Mouse (Mus musculus): ENCODE results near the gene Trove2. TPM values are rescaled to one million over a fixed set of nuclear protein-coding genes. Genes with fewer than 3 reads are reported as not detected.
A peak's percentile ranks its signal among the peaks of the same experiment; 100 is the strongest.
"Not testable (repeated sequence)": the region's sequence is repeated elsewhere in the genome, so short reads cannot be mapped to it uniquely, and the experiment has no call there.

Trove2 gene
- polyA plus RNA-seq, 1 experiment from 2014 or later: 17.4 TPM

DNA sequence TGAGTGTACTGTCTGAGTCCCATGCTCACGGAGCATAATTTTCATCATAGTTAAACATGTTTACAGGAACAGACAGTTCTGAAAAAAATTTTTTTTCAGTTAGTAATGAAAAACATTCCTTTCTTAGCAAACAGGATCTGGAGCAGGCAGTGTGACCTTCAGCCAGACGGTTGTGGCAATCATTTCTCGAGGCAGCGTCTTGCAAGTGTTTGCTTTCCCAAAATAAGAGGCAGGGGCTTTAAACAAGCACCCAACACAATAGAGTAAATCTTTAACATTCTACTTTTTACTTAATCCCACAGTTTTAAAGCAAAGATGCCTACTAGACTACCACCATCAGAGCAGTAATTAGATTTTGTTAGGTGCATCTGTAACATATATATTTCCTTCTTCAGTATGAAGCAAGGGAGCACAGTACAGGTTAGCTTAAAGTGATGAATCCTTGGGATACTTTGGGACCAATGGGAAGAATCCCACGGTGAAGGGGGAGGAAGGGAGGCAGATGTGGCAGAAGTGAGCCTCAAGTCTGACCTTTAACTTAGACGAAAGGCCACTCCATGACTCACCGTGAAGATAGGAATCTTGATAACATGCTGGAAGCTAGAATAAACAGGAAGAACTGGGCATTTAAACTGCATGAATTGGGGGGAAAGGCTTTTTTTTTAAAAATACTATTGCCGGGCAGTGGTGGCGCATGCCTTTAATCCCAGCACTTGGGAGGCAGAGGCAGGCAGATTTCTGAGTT, 49.0 kb downstream of the Trove2 start:
- Histone ChIP-seq H3K4me2 (ENCODE audit: low read depth, low read length) (no peak overlapping the region), H3K27ac (replicated peaks; ENCODE audit: low read depth, low read length) (no peak overlapping the region), H3K4me3 (ENCODE audit: low read depth, low read length) (no peak overlapping the region), H3K4me1 (ENCODE audit: control insufficient read depth, insufficient read depth, low read length) (no peaks in the 10 kb centered on the region), H3K36me3 (ENCODE audit: control insufficient read depth, insufficient read depth, low read length) (no peaks in the 10 kb centered on the region), H3K9me3 (ENCODE audit: control insufficient read depth, low read length) (no peaks in the 10 kb centered on the region), H3K9ac (ENCODE audit: low read depth, low read length) (no peak overlapping the region), H3K27me3 (replicated peaks; ENCODE audit: control insufficient read depth, insufficient read depth, low read length) (no peaks in the 10 kb centered on the region)
- WGBS: 53% methylated on average over 9 of the region's 9 CpGs
- DNase-seq (ENCODE audit: low spot score) (no peak), ATAC-seq (ENCODE audit: low read depth) (no peak)

DNA sequence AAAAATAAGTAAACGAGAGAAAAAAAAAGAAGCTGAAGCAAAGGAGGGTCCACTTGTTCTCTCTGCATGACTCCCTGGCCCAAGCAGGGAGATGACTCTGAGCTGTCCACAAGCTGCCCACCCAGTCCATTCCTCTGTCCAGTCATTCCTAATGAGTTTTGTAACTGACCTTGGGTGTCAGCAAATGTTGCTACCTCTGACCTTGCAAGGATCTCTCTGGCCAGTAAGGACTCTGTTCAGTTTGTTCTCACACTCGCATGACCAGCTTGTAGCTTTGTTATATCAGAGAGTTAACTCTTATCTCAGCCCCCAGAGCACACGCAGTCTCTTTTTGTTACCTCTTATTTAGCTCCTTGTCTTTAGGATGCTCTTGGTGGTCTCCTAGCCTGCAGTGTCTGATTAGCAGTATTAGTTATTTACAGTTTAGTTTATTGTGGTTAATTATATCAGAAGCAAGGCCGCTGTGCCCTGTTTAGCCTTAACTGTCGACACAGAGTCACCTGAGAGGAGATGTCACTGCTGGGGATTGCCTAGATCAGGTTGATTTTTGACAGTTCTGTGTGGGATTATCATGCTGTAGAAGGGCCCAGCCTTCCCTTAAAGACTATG, 52.3 kb downstream of the Trove2 start:
- H3K36me3 ChIP-seq (ENCODE audit: control insufficient read depth, insufficient read depth, low read length): no peaks in the 10 kb centered on the region
- no peaks in the 10 kb centered on the region for H3K27me3 ChIP-seq (replicated peaks; ENCODE audit: control insufficient read depth, insufficient read depth, low read length)
- no peak overlapping the region for H3K4me2 ChIP-seq (ENCODE audit: low read depth, low read length)
- no peak overlapping the region for H3K4me3 ChIP-seq (ENCODE audit: low read depth, low read length)
- no peaks in the 10 kb centered on the region for H3K4me1 ChIP-seq (ENCODE audit: control insufficient read depth, insufficient read depth, low read length)
- ATAC-seq (ENCODE audit: low read depth): no peak
- H3K9ac ChIP-seq (ENCODE audit: low read depth, low read length): no peak overlapping the region
- 81% methylated on average over 5 of the region's 5 CpGs for WGBS
- no peaks in the 10 kb centered on the region for H3K9me3 ChIP-seq (ENCODE audit: control insufficient read depth, low read length)
- H3K27ac ChIP-seq (replicated peaks; ENCODE audit: low read depth, low read length): no peak overlapping the region
- DNase-seq (ENCODE audit: low spot score): no peak

DNA sequence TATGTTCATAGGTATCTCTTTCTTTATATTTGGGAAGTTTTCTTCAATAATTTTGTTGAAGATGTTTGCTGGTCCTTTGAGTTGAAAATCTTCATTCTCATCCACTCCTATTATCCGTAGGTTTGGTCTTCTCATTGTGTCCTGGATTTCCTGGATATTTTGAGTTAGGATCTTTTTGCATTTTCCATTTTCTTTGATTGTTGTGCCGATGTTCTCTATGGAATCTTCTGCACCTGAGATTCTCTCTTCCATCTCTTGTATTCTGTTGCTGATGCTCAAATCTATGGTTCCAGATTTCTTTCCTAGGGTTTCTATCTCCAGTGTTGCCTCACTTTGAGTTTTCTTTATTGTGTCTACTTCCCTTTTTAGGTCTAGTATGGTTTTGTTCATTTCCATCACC, 60.8 kb downstream of the Trove2 start, which contains the start of gene Glrx2:
Gene Glrx2 (plus strand): TSS at position 301 of the 400 bp plus-strand sequence.
- H3K36me3 ChIP-seq (ENCODE audit: control insufficient read depth, insufficient read depth, low read length); H3K4me1 ChIP-seq (ENCODE audit: control insufficient read depth, insufficient read depth, low read length); H3K9ac ChIP-seq (ENCODE audit: low read depth, low read length); H3K4me2 ChIP-seq (ENCODE audit: low read depth, low read length); H3K9me3 ChIP-seq (ENCODE audit: control insufficient read depth, low read length); DNase-seq (ENCODE audit: low spot score); H3K4me3 ChIP-seq (ENCODE audit: low read depth, low read length); H3K27me3 ChIP-seq (replicated peaks; ENCODE audit: control insufficient read depth, insufficient read depth, low read length); ATAC-seq (ENCODE audit: low read depth); H3K27ac ChIP-seq (replicated peaks; ENCODE audit: low read depth, low read length): not testable (repeated sequence)
- WGBS: no CpG with 5 or more reads among the region's 2 CpGs

DNA sequence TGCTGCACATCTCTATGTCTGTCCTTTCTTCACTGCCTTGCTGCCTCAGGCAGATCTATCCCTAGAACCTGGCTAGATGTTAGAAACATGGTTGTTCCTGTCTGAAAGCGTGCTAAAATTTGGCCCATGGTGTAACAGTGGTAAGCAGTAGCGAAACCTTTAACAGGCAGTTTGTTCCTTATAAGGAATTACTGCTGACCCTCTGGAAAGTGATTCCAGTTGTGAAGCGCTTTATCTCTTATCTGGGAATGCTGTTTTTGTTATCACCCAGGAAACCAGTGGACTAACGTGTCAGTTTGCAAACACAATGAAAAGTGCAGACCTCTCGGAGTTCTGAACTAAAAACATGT, 66.3 kb downstream of the Trove2 start:
- no peaks in the 10 kb centered on the region for H3K36me3 ChIP-seq (ENCODE audit: control insufficient read depth, insufficient read depth, low read length)
- ATAC-seq (ENCODE audit: low read depth) (no peak), DNase-seq (ENCODE audit: low spot score) (peak; percentile 1)
- no peak overlapping the region for H3K9ac ChIP-seq (ENCODE audit: low read depth, low read length)
- H3K4me1 ChIP-seq (ENCODE audit: control insufficient read depth, insufficient read depth, low read length): no peaks in the 10 kb centered on the region
- H3K4me3 ChIP-seq (ENCODE audit: low read depth, low read length): no peak overlapping the region
- no peak overlapping the region for H3K4me2 ChIP-seq (ENCODE audit: low read depth, low read length)
- no peaks in the 10 kb centered on the region for H3K27me3 ChIP-seq (replicated peaks; ENCODE audit: control insufficient read depth, insufficient read depth, low read length)
- no peak overlapping the region for H3K27ac ChIP-seq (replicated peaks; ENCODE audit: low read depth, low read length)
- H3K9me3 ChIP-seq (ENCODE audit: control insufficient read depth, low read length): no peaks in the 10 kb centered on the region
- 77% methylated on average over 5 of the region's 5 CpGs for WGBS

DNA sequence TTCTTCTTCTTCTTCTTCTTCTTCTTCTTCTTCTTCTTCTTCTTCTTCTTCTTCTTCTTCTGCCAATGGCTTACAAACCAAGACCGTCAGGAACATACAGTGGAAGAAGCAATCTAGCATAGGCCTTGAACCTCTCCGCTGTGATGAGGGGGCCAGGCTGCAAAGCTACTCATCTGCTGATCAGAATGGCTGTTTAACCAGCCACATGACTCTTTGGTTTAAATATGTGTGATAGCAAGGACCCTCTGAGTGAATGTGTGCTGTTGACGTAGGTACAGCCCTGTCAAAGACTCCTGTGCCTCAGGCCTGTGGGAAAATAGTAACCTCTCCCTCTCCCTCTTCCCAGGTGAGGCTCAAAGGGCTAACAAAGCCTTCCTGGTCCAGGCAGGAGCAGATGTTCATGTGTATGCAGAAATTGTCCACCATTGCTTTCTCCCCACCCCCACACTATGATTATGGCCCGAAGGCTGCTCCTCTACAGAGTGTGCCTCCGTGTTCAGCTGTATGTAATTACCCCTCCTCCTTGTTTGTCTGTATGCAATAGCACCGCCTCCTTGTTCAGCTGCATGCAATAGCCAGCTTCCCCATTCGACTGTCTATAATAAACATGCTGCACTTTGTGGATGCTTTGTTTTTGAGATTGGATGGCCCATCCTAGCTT, 66.8 kb downstream of the Trove2 start:
- H3K4me3 ChIP-seq (ENCODE audit: low read depth, low read length): no peak overlapping the region
- ATAC-seq (ENCODE audit: low read depth) (peak; percentile 75; the same call in 1 of the 2 replicates), DNase-seq (ENCODE audit: low spot score) (peak; percentile 41)
- WGBS: 51% methylated on average over 7 of the region's 7 CpGs
- no peak overlapping the region for H3K9ac ChIP-seq (ENCODE audit: low read depth, low read length)
- H3K9me3 ChIP-seq (ENCODE audit: control insufficient read depth, low read length): no peaks in the 10 kb centered on the region
- no peak overlapping the region for H3K27ac ChIP-seq (replicated peaks; ENCODE audit: low read depth, low read length)
- no peaks in the 10 kb centered on the region for H3K27me3 ChIP-seq (replicated peaks; ENCODE audit: control insufficient read depth, insufficient read depth, low read length)
- no peaks in the 10 kb centered on the region for H3K4me1 ChIP-seq (ENCODE audit: control insufficient read depth, insufficient read depth, low read length)
- H3K4me2 ChIP-seq (ENCODE audit: low read depth, low read length): no peak overlapping the region
- H3K36me3 ChIP-seq (ENCODE audit: control insufficient read depth, insufficient read depth, low read length): no peaks in the 10 kb centered on the region

DNA sequence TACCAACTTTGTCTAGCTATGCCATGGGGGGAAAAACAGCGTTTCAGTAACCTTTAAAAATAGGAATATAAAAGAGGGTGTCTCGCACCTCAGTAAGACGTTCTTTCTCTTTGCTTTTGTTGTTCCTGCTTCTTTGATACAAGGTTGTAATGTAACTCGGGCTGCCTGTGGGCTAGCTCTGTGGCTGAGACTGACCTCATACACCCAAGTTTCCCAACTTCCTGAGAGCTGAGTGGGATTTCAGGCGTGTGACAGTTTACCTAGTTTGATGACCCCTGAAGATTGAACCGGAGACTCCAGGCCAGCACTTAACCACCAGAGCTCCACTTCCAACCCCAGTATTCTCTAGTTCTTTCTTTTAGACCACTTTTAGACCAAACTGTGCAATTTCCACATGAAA, 68.5 kb downstream of the Trove2 start:
- Histone ChIP-seq H3K9ac (ENCODE audit: low read depth, low read length) (no peak overlapping the region), H3K27me3 (replicated peaks; ENCODE audit: control insufficient read depth, insufficient read depth, low read length) (no peaks in the 10 kb centered on the region), H3K4me3 (ENCODE audit: low read depth, low read length) (no peak overlapping the region), H3K9me3 (ENCODE audit: control insufficient read depth, low read length) (no peaks in the 10 kb centered on the region), H3K27ac (replicated peaks; ENCODE audit: low read depth, low read length) (no peak overlapping the region), H3K36me3 (ENCODE audit: control insufficient read depth, insufficient read depth, low read length) (no peaks in the 10 kb centered on the region), H3K4me1 (ENCODE audit: control insufficient read depth, insufficient read depth, low read length) (no peaks in the 10 kb centered on the region), H3K4me2 (ENCODE audit: low read depth, low read length) (no peak overlapping the region)
- WGBS: 76% methylated on average over 6 of the region's 6 CpGs
- no peak for DNase-seq (ENCODE audit: low spot score)
- ATAC-seq (ENCODE audit: low read depth): no peak

DNA sequence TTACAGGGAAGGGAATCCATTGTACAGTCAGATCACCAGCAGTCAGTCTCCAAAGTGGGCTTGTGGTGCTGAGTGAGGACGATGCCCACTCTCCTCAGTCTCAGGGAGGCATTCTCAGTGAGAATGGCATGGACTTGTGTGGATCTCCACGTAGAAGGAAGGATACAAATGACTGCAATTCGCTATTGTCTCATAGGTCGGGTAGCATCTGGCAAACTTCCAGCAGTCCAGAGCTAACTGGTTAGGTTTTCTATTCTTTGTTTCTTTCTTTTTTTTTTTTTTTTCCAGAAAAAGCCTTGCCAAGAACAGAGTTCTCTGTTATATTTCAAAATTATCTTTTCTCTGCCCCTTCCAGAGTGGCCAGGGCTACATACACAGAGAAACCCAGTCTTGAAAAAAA, 69.9 kb downstream of the Trove2 start:
- Histone ChIP-seq H3K36me3 (ENCODE audit: control insufficient read depth, insufficient read depth, low read length) (no peaks in the 10 kb centered on the region), H3K4me3 (ENCODE audit: low read depth, low read length) (no peak overlapping the region), H3K4me2 (ENCODE audit: low read depth, low read length) (no peak overlapping the region), H3K4me1 (ENCODE audit: control insufficient read depth, insufficient read depth, low read length) (no peaks in the 10 kb centered on the region), H3K9ac (ENCODE audit: low read depth, low read length) (no peak overlapping the region), H3K9me3 (ENCODE audit: control insufficient read depth, low read length) (no peaks in the 10 kb centered on the region), H3K27ac (replicated peaks; ENCODE audit: low read depth, low read length) (no peak overlapping the region), H3K27me3 (replicated peaks; ENCODE audit: control insufficient read depth, insufficient read depth, low read length) (no peaks in the 10 kb centered on the region)
- no peak for ATAC-seq (ENCODE audit: low read depth)
- WGBS: 72% methylated on average over 4 of the region's 4 CpGs
- peak; percentile 21 for DNase-seq (ENCODE audit: low spot score)

DNA sequence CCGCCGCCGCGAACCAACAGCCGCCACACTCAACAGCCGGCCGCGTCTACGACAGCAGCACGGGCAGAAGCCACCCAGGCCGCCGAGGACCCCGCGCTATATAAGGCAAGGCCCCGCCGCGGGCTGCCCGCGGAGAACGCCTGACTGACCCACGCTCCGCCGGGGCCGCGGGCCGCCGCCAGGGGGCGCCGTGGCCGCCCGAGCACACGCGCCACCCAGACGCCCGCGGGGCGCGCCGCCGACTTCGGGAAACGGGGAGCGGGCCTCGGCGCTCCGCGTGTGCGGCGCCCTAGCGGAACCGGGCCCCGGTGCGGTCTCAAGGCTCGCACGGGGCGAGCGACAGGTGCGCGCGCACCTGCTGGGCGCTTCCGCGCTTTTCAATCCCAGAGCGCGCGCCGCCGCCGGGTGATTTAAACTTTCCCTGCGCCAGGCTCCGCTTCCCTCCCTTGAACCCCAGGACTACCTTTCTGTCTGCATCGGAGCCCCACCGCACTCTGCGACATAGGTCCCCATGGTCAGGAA, 74.1 kb downstream of the Trove2 start, which contains the start of gene Cdc73:
Gene Cdc73 (minus strand): TSS at position 153 of the 522 bp plus-strand sequence.
- Histone ChIP-seq H3K4me2 (ENCODE audit: low read depth, low read length) (peak within 1 kb of the TSS; percentile 57), H3K9ac (ENCODE audit: low read depth, low read length) (peak within 1 kb of the TSS; percentile 94), H3K36me3 (ENCODE audit: control insufficient read depth, insufficient read depth, low read length) (peaks cover 8% of the 10 kb centered on the region), H3K4me3 (ENCODE audit: low read depth, low read length) (peak within 1 kb of the TSS; percentile 88), H3K27ac (replicated peaks; ENCODE audit: low read depth, low read length) (peak within 1 kb of the TSS; percentile 92), H3K4me1 (ENCODE audit: control insufficient read depth, insufficient read depth, low read length) (peaks cover 6% of the 10 kb centered on the region), H3K9me3 (ENCODE audit: control insufficient read depth, low read length) (no peaks in the 10 kb centered on the region), H3K27me3 (replicated peaks; ENCODE audit: control insufficient read depth, insufficient read depth, low read length) (no peaks in the 10 kb centered on the region)
- DNase-seq (ENCODE audit: low spot score) (peak; percentile 93), ATAC-seq (ENCODE audit: low read depth) (peak; percentile 99)
- WGBS: under 1% methylated on average over 29 of the region's 74 CpGs
